Mouse (Mus musculus) heart, embryonic 11.5 days (tissue): ENCODE results near the gene Il1rapl1. TPM values are rescaled to one million over a fixed set of nuclear protein-coding genes. Genes with fewer than 3 reads are reported as not detected.

Experiments used
- ATAC-seq: fragments of 200-750 bp; cut with Nextera tagmentation; replicated peaks from 2 replicates; pipeline ENCODE4 v1.8.0; 2017; ENCODE audit warnings: moderate library complexity; ENCODE audit not compliant: insufficient number of reproducible peaks, low FRiP score, low TSS enrichment
- H3K27ac ChIP-seq: fragments of 300-500 bp; sonication (generic); 2 replicates; pipeline ENCODE4 v1.5.1; 2014; ENCODE audit warnings: mild to moderate bottlenecking, low read depth, low read length
- H3K27me3 ChIP-seq: fragments of 300-500 bp; sonication (generic); 2 replicates; pipeline ENCODE4 v1.6.1; 2014; ENCODE audit warnings: mild to moderate bottlenecking, low read length, mixed read lengths; ENCODE audit not compliant: control insufficient read depth, insufficient read depth
- H3K36me3 ChIP-seq: fragments of 300-500 bp; sonication (generic); 2 replicates; pipeline ENCODE4 v1.6.1; 2014; ENCODE audit warnings: mild to moderate bottlenecking, low read length, moderate library complexity, mixed read lengths; ENCODE audit not compliant: control insufficient read depth, insufficient read depth
- H3K4me1 ChIP-seq: fragments of 300-500 bp; sonication (generic); 2 replicates; pipeline ENCODE4 v1.6.1; 2014; ENCODE audit warnings: low read length; ENCODE audit not compliant: control insufficient read depth, insufficient read depth
- H3K4me2 ChIP-seq: fragments of 300-500 bp; sonication (generic); 2 replicates; pipeline ENCODE4 v1.6.1; 2014; ENCODE audit warnings: mild to moderate bottlenecking, moderate library complexity
- H3K4me3 ChIP-seq: fragments of 300-500 bp; sonication (generic); 2 replicates; pipeline ENCODE4 v1.5.1; 2014; ENCODE audit warnings: low read depth, low read length
- H3K9ac ChIP-seq: fragments of 300-500 bp; sonication (generic); 2 replicates; pipeline ENCODE4 v1.6.1; 2014; ENCODE audit warnings: mild to moderate bottlenecking, low read depth, low read length, moderate library complexity
- H3K9me3 ChIP-seq: fragments of 300-500 bp; sonication (generic); replicated peaks from 2 replicates; pipeline ENCODE4 v1.6.1; 2016; ENCODE audit warnings: low read length; ENCODE audit not compliant: control insufficient read depth
- WGBS: fragments of 180-500 bp; shearing (Covaris S2); extraction: QIAGEN DNeasy Blood & Tissue Kit; methylation state at CpG from one replicate; pipeline ENCODE4 v1.1.7; 2014; ENCODE audit not compliant: insufficient replicate concordance; 5-methylcytosine and 5-hydroxymethylcytosine counted together
- polyA plus RNA-seq: library from polyadenylated mRNA; unstranded; fragments of >200 nt; fragmentation: Nextera tagmentation; extraction: Ambion mirVana; gene quantifications from 2 replicates; pipeline ENCODE4 v1.2.1, GENCODE M21; 2014

Gene Il1rapl1
- polyA plus RNA-seq, 1 experiment from 2014 or later = 0.19 TPM

GRCm38 (mm10) chrX:87813884-87814283, 301.6 kb downstream of the Il1rapl1 start:
- Histone ChIP-seq H3K4me1 (no peaks in the 10 kb centered on the region), H3K4me2 (no peak overlapping the region), H3K4me3 (no peak overlapping the region), H3K27me3 (no peaks in the 10 kb centered on the region), H3K9ac (no peak overlapping the region), H3K27ac (no peak overlapping the region), H3K9me3 (no peaks in the 10 kb centered on the region), H3K36me3 (no peaks in the 10 kb centered on the region)
- no peak for ATAC-seq

- 42% methylated on average over 1 of the region's 1 CpGs for WGBS
- ATAC-seq = no peak
- Histone ChIP-seq H3K9me3 (no peaks in the 10 kb centered on the region), H3K27ac (no peak overlapping the region), H3K36me3 (no peaks in the 10 kb centered on the region), H3K4me3 (no peak overlapping the region), H3K27me3 (no peaks in the 10 kb centered on the region), H3K4me2 (no peak overlapping the region), H3K4me1 (no peaks in the 10 kb centered on the region), H3K9ac (no peak overlapping the region)
Measured at GRCm38 (mm10) chrX:87807717-87808116, 307.7 kb downstream of the Il1rapl1 start.

- no peaks in the 10 kb centered on the region for H3K9me3 ChIP-seq
- no peaks in the 10 kb centered on the region for H3K4me1 ChIP-seq
- no peak overlapping the region for H3K9ac ChIP-seq
- H3K36me3 ChIP-seq = no peaks in the 10 kb centered on the region
- no peak for ATAC-seq
- H3K27me3 ChIP-seq = no peaks in the 10 kb centered on the region
- H3K4me2 ChIP-seq = no peak overlapping the region
- H3K27ac ChIP-seq = no peak overlapping the region
- H3K4me3 ChIP-seq = no peak overlapping the region
Measured at GRCm38 (mm10) chrX:87793011-87793410, 322.4 kb downstream of the Il1rapl1 start.

GRCm38 (mm10) chrX:87710589-87710988, 404.9 kb downstream of the Il1rapl1 start:
- H3K9me3 ChIP-seq = no peaks in the 10 kb centered on the region
- H3K4me1 ChIP-seq = no peaks in the 10 kb centered on the region
- no peak overlapping the region for H3K27ac ChIP-seq
- H3K27me3 ChIP-seq = no peaks in the 10 kb centered on the region
- 66% methylated on average over 2 of the region's 2 CpGs for WGBS
- no peak overlapping the region for H3K4me2 ChIP-seq
- no peak overlapping the region for H3K4me3 ChIP-seq
- H3K9ac ChIP-seq = no peak overlapping the region
- H3K36me3 ChIP-seq = no peaks in the 10 kb centered on the region
- ATAC-seq = no peak

GRCm38 (mm10) chrX:87663856-87664255, 451.6 kb downstream of the Il1rapl1 start:
- WGBS = 68% methylated on average over 1 of the region's 1 CpGs
- no peaks in the 10 kb centered on the region for H3K27me3 ChIP-seq
- H3K4me3 ChIP-seq = no peak overlapping the region
- no peak overlapping the region for H3K4me2 ChIP-seq
- no peak for ATAC-seq
- no peaks in the 10 kb centered on the region for H3K9me3 ChIP-seq
- H3K9ac ChIP-seq = no peak overlapping the region
- no peak overlapping the region for H3K27ac ChIP-seq
- H3K4me1 ChIP-seq = no peaks in the 10 kb centered on the region
- no peaks in the 10 kb centered on the region for H3K36me3 ChIP-seq

GRCm38 (mm10) chrX:87655644-87656043, 459.8 kb downstream of the Il1rapl1 start:
- WGBS = 32% methylated on average over 2 of the region's 2 CpGs
- no peaks in the 10 kb centered on the region for H3K4me1 ChIP-seq
- H3K36me3 ChIP-seq = no peaks in the 10 kb centered on the region
- no peak for ATAC-seq
- no peaks in the 10 kb centered on the region for H3K27me3 ChIP-seq
- no peaks in the 10 kb centered on the region for H3K9me3 ChIP-seq
- H3K4me2 ChIP-seq = no peak overlapping the region
- H3K4me3 ChIP-seq = no peak overlapping the region
- H3K27ac ChIP-seq = no peak overlapping the region
- no peak overlapping the region for H3K9ac ChIP-seq

- Histone ChIP-seq H3K9me3 (no peaks in the 10 kb centered on the region), H3K9ac (no peak overlapping the region), H3K36me3 (no peaks in the 10 kb centered on the region), H3K4me3 (no peak overlapping the region), H3K27me3 (no peaks in the 10 kb centered on the region), H3K4me1 (no peaks in the 10 kb centered on the region), H3K27ac (no peak overlapping the region), H3K4me2 (no peak overlapping the region)
- ATAC-seq = no peak
Measured at GRCm38 (mm10) chrX:87600914-87601313, 514.5 kb downstream of the Il1rapl1 start.

- Histone ChIP-seq H3K4me2 (no peak overlapping the region), H3K36me3 (no peaks in the 10 kb centered on the region), H3K4me3 (no peak overlapping the region), H3K27ac (no peak overlapping the region), H3K9me3 (no peaks in the 10 kb centered on the region), H3K4me1 (no peaks in the 10 kb centered on the region), H3K27me3 (no peaks in the 10 kb centered on the region), H3K9ac (no peak overlapping the region)
- no peak for ATAC-seq
Measured at GRCm38 (mm10) chrX:87507997-87508396, 607.4 kb downstream of the Il1rapl1 start.

GRCm38 (mm10) chrX:87502604-87503003, 612.8 kb downstream of the Il1rapl1 start:
- Histone ChIP-seq H3K27ac (no peak overlapping the region), H3K4me2 (no peak overlapping the region), H3K9ac (no peak overlapping the region), H3K36me3 (no peaks in the 10 kb centered on the region), H3K27me3 (no peaks in the 10 kb centered on the region), H3K4me1 (no peaks in the 10 kb centered on the region), H3K9me3 (no peaks in the 10 kb centered on the region), H3K4me3 (no peak overlapping the region)
- WGBS = 78% methylated on average over 5 of the region's 5 CpGs
- ATAC-seq = no peak
